Mouse (Mus musculus) olfactory bulb, adult 2 months (tissue): ENCODE measurements around the gene Cables2.

Experiments used
- CTCF ChIP-seq: fragments of 200-500 bp; IDR thresholded peaks from 2 replicates; pipeline ENCODE4 v1.5.1; 2012; ENCODE audit warnings: low read depth, mild to moderate bottlenecking, low read length, moderate library complexity; ENCODE audit not compliant: insufficient read depth
- POLR2A ChIP-seq: fragments of 200-500 bp; IDR thresholded peaks from 2 replicates; pipeline ENCODE4 v1.6.1; 2012; ENCODE audit warnings: mild to moderate bottlenecking, low read depth, low read length, moderate library complexity; ENCODE audit not compliant: insufficient read depth

DNA sequence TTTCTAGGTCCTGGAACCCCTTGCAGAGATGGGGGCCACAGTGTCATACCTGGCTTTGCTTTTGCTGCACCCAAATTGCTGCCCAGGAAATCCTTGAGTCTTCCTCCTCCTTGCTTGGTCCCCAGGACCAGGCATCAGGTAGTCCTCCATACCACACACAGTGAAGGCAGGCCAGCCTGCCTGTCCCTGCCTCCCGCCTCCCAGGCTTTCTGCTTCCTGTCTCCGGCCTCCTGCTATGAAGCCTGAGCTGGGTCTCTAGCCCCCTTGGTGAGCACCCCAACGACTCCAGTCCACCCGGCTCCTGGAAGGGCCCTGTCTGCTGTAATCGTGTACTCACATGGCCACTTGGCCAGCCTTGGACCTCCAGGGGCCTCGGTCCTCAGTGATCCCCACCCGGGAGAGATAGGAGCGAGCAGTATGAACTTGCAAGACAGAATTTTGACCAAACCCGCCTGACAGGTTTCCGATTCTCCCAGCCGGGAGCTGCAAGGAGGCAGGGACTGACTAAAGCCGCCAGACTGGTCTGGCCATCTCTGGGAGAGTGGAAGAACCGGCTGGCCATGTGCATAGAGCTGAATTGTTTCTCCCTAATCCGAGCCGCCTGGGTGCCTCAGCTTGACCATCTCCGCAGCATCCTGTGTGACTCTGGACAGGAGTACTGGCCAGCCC is 16.3 kb upstream of the Cables2 start, which contains the start of gene Rbbp8nl:
- TF ChIP-seq POLR2A, result no peak
- no peak for TF ChIP-seq CTCF
